Mouse (Mus musculus) heart, postnatal 25 days (tissue): Measurements from ENCODE around the gene Kdm4b. TPM values are rescaled to one million over a fixed set of nuclear protein-coding genes. Genes with fewer than 3 reads are reported as not detected.

Source experiments
- DNase-seq: peaks from one replicate; pipeline ENCODE4 v3.0.0; 2022; ENCODE audit warnings: low spot score
- intact Hi-C: fragments of 180-260 bp; cut with DNase I; formaldehyde crosslinking; loops from one replicate; pipeline ENCODE4 v1.15.1; 2025
- total RNA-seq, 2 experiments: library from RNA; stranded (reverse); gene quantifications; 2 replicates each; pipeline ENCODE4 v1.2.3; 2021

Kdm4b gene
- total RNA-seq, 2 experiments from 2014 or later = 37.9 to 38.1 TPM

GRCm38 (mm10) chr17:56374851-56375250, 49.0 kb downstream of the Kdm4b start:
- no peak for DNase-seq

GRCm38 (mm10) chr17:56379281-56379834, 53.5 kb downstream of the Kdm4b start:
- DNase-seq = no peak
- intact Hi-C loops = no loop called here

More at GRCm38 (mm10) chr17:56374851-56375250, 49.0 kb downstream of the Kdm4b start:
- intact Hi-C loops = no loop called here

GRCm38 (mm10) chr17:56380286-56380685, 54.4 kb downstream of the Kdm4b start:
- no peak for DNase-seq
- intact Hi-C loops = no loop called here

- DNase-seq = no peak
- intact Hi-C loops = no loop called here
These were observed 55.3 kb downstream of the Kdm4b start for GRCm38 (mm10) chr17:56381183-56381582.

- no peak for DNase-seq
- intact Hi-C loops = no loop called here
These were observed 57.1 kb downstream of the Kdm4b start for GRCm38 (mm10) chr17:56382997-56383396.

- intact Hi-C loops = no loop called here
- DNase-seq = no peak
These were observed 59.0 kb downstream of the Kdm4b start for GRCm38 (mm10) chr17:56384903-56385302.

- intact Hi-C loops = no loop called here
- no peak for DNase-seq
These were observed 61.8 kb downstream of the Kdm4b start for GRCm38 (mm10) chr17:56387612-56388011.

- DNase-seq = no peak
- intact Hi-C loops = no loop called here
These were observed 67.4 kb downstream of the Kdm4b start for GRCm38 (mm10) chr17:56393238-56393637.

GRCm38 (mm10) chr17:56393889-56394288, 68.0 kb downstream of the Kdm4b start:
- DNase-seq = no peak
- intact Hi-C loops = no loop called here

GRCm38 (mm10) chr17:56396051-56396450, 70.2 kb downstream of the Kdm4b start:
- intact Hi-C loops = no loop called here
- DNase-seq = no peak

GRCm38 (mm10) chr17:56400221-56400620, 74.4 kb downstream of the Kdm4b start:
- DNase-seq = no peak
- intact Hi-C loops = no loop called here

GRCm38 (mm10) chr17:56401051-56401521, 75.2 kb downstream of the Kdm4b start:
- intact Hi-C loops = no loop called here
- no peak for DNase-seq

GRCm38 (mm10) chr17:56405341-56405740, 79.5 kb downstream of the Kdm4b start:
- DNase-seq = no peak
- intact Hi-C loops = no loop called here

GRCm38 (mm10) chr17:56405856-56406840, 80.3 kb downstream of the Kdm4b start:
- DNase-seq = no peak
- intact Hi-C loops = no loop called here

GRCm38 (mm10) chr17:56406878-56407277, 81.0 kb downstream of the Kdm4b start:
- intact Hi-C loops = no loop called here
- no peak for DNase-seq

GRCm38 (mm10) chr17:56407379-56407778, 81.5 kb downstream of the Kdm4b start:
- intact Hi-C loops = no loop called here
- DNase-seq = no peak

- DNase-seq = no peak
- intact Hi-C loops = no loop called here
These were observed 83.2 kb downstream of the Kdm4b start for GRCm38 (mm10) chr17:56408965-56409625.

GRCm38 (mm10) chr17:56409759-56410158, 83.9 kb downstream of the Kdm4b start:
- no peak for DNase-seq
- intact Hi-C loops = no loop called here

- no peak for DNase-seq
- intact Hi-C loops = no loop called here
These were observed 85.6 kb downstream of the Kdm4b start for GRCm38 (mm10) chr17:56411437-56411836.

GRCm38 (mm10) chr17:56413113-56413512, 87.3 kb downstream of the Kdm4b start:
- no peak for DNase-seq
- intact Hi-C loops = no loop called here

GRCm38 (mm10) chr17:56414785-56415184, 88.9 kb downstream of the Kdm4b start:
- intact Hi-C loops = no loop called here
- no peak for DNase-seq
